Mouse (Mus musculus) embryonic fibroblast, embryonic 13.5 days (primary cell): ENCODE results near the gene Sertad1. TPM values are rescaled to one million over a fixed set of nuclear protein-coding genes. Genes with fewer than 3 reads are reported as not detected.

Experiments used
- H3K27ac ChIP-seq: 2 replicates; pipeline ENCODE4 v1.5.1; 2012; ENCODE audit warnings: low read length, control low read depth, inconsistent platforms; ENCODE audit not compliant: insufficient read depth
- H3K4me1 ChIP-seq: 2 replicates; pipeline ENCODE4 v1.6.1; 2011; ENCODE audit warnings: low read length; ENCODE audit not compliant: control insufficient read depth, insufficient read depth
- H3K4me3 ChIP-seq: 2 replicates; pipeline ENCODE4 v1.5.1; 2011; ENCODE audit warnings: mild to moderate bottlenecking, control low read depth, low read length; ENCODE audit not compliant: insufficient read depth
- CTCF ChIP-seq: IDR thresholded peaks from 2 replicates; pipeline ENCODE4 v1.5.1; 2011; ENCODE audit warnings: mild to moderate bottlenecking, control low read depth, low read length, moderate library complexity, borderline replicate concordance; ENCODE audit not compliant: insufficient read depth
- POLR2A ChIP-seq: IDR thresholded peaks from 2 replicates; pipeline ENCODE4 v1.6.1; 2011; ENCODE audit warnings: low read depth, mild to moderate bottlenecking, control low read depth, low read length, moderate library complexity
- polyA plus RNA-seq: library from polyadenylated mRNA; stranded (reverse); fragments of >200 nt; gene quantifications from 2 replicates; pipeline ENCODE4 v1.2.4, GENCODE M21; 2011; ENCODE audit warnings: low read depth; ENCODE audit not compliant: missing spikeins, insufficient read length

Sertad1 gene
- polyA plus RNA-seq, 1 experiment, result 23.7 TPM

GRCm38 (mm10) chr7:27538797-27539196 lies 52.1 kb downstream of the Sertad1 start:
- Histone ChIP-seq H3K27ac (no peak overlapping the region), H3K4me1 (no peaks in the 10 kb centered on the region), H3K4me3 (no peak overlapping the region)
- TF ChIP-seq POLR2A (no peak), CTCF (no peak)

Other genes with a start within 250 kb of the Sertad1 start
- gene Numbl, start 228.5 kb upstream of the Sertad1 start, polyA plus RNA-seq, result 47.6 and 51.7 TPM in 2 replicates
- gene Ltbp4, start 149.2 kb upstream of the Sertad1 start, polyA plus RNA-seq, result 46.5 and 50.6 TPM in 2 replicates
- 35.9 and 41.2 TPM in 2 replicates for gene Shkbp1, start 130.9 kb upstream of the Sertad1 start, polyA plus RNA-seq
- 6.2 TPM in 1 of 2 replicates, not detected in the other for gene Gm20479, start 129.5 kb upstream of the Sertad1 start, polyA plus RNA-seq
- 0.51 and 0.78 TPM in 2 replicates for gene Sptbn4, start 39.2 kb upstream of the Sertad1 start, polyA plus RNA-seq
- 16.6 and 32.1 TPM in 2 replicates for gene Blvrb, start 38.9 kb upstream of the Sertad1 start, polyA plus RNA-seq
- 12.9 and 14.1 TPM in 2 replicates for gene Sertad3, start 13.1 kb upstream of the Sertad1 start, polyA plus RNA-seq
- 5.4 and 5.6 TPM in 2 replicates for gene Prx, start 12.4 kb downstream of the Sertad1 start, polyA plus RNA-seq
- 1.1 and 1.5 TPM in 2 replicates for gene Hipk4, start 36.4 kb downstream of the Sertad1 start, polyA plus RNA-seq
- gene Pld3, start 66.3 kb downstream of the Sertad1 start, polyA plus RNA-seq, result 195 and 211 TPM in 2 replicates
- 12.6 and 14.0 TPM in 2 replicates for gene 2310022A10Rik, start 66.3 kb downstream of the Sertad1 start, polyA plus RNA-seq
- gene Akt2, start 104.6 kb downstream of the Sertad1 start, polyA plus RNA-seq, result 84.5 and 98.2 TPM in 2 replicates
- not detected in 2 replicates for gene Ttc9b, start 167.0 kb downstream of the Sertad1 start, polyA plus RNA-seq
- gene Map3k10, start 187.7 kb downstream of the Sertad1 start, polyA plus RNA-seq, result 26.2 and 28.1 TPM in 2 replicates
- gene Zfp607b, start 202.4 kb downstream of the Sertad1 start, polyA plus RNA-seq, result 1.7 and 2.2 TPM in 2 replicates
- 18.1 and 23.5 TPM in 2 replicates for gene Zfp60, start 244.5 kb downstream of the Sertad1 start, polyA plus RNA-seq